Mouse (Mus musculus) C2C12 (cell line): ENCODE measurements around the gene Phkg2.

Source experiments
- CTCF ChIP-seq: IDR thresholded peaks from one replicate; pipeline ENCODE4 v1.5.1; 2011; ENCODE audit not compliant: control insufficient read depth, insufficient read depth, insufficient read length
- FOSL1 ChIP-seq: IDR thresholded peaks from one replicate; pipeline ENCODE4 v1.8.0; 2011; ENCODE audit warnings: mild to moderate bottlenecking, low read length; ENCODE audit not compliant: poor library complexity, insufficient read depth, severe bottlenecking
- MAX ChIP-seq: IDR thresholded peaks from one replicate; pipeline ENCODE4 v1.6.1; 2011; ENCODE audit warnings: mild to moderate bottlenecking, control low read depth
- MYOD1 ChIP-seq: IDR thresholded peaks from one replicate; pipeline ENCODE4 v1.6.1; 2011; ENCODE audit warnings: low read depth; ENCODE audit not compliant: control insufficient read depth, insufficient read length
- MYOG ChIP-seq: IDR thresholded peaks from one replicate; pipeline ENCODE4 v1.6.1; 2011; ENCODE audit not compliant: control insufficient read depth, insufficient read length; ENCODE audit errors: extremely low read depth
- USF1 ChIP-seq: IDR thresholded peaks from one replicate; pipeline ENCODE4 v1.6.1; 2011; ENCODE audit warnings: low read depth, mild to moderate bottlenecking, control low read depth, moderate library complexity

DNA sequence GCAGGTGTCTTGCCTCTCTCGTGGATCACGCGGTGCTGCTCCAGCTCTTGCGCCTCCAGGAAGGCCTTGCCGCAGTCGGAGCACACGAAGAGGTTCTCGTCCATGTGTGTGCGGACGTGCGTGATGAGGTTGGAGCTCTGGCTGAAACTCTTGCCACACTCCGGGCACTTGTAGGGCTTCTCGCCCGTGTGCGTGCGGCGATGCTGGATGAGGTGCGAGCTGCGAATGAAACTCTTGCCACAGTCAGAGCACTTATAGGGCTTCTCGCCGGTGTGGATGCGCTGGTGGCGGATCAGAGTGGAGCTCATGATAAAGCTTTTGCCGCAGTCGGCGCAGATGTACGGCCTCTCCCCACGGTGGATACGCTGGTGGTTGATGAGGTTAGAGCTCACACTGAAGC lies 37.9 kb downstream of the Phkg2 start:
- TF ChIP-seq CTCF: no peak
- TF ChIP-seq MYOD1: no peak
- TF ChIP-seq USF1: no peak
- TF ChIP-seq MYOG: no peak
- TF ChIP-seq MAX: no peak
- TF ChIP-seq FOSL1: no peak
